Mouse (Mus musculus) neural tube, embryonic 10.5 days (tissue): ENCODE measurements around the gene Il17c.

ENCODE experiments used
- DNase-seq: peaks from one replicate; pipeline ENCODE4 v3.0.0-alpha.2; 2017; ENCODE audit warnings: low spot score; ENCODE audit errors: extremely low spot score

Il17c gene

DNA sequence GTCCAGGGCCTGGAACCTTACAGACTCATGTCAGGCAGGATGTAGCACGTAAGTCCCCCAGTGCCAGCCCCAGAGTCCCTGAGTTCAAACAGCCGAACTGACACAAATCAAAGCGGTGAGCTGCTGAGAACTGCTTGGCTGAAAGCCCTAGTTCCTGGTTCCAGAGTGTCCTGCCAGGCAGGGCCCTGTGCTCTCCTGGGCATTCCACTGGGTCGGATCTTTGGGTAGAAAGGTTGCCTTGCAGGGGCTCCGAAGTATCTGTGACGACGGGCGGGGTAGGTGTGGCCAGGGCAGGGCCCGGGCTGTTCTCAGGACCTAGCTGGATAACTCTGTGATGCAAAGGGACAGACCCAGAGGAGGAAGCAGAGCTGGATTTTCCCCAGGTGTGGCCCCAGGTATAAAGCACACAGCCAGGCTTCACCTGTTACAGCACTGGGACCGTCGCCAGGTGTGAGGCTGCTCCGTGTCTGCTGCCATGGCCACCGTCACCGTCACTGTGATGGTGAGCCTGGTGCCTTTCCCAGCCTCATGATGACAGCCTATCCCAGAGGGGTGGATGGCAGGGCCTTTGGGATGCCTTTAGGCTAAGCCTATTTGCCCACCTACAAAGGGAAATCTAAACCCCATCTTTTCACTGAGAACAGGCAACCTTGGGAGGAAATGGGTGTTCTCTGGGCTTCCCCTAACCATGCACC lies at the start of gene Il17c:
Gene Il17c (plus strand): TSS at position 645 of the 695 bp plus-strand sequence.
- no peak for DNase-seq

DNA sequence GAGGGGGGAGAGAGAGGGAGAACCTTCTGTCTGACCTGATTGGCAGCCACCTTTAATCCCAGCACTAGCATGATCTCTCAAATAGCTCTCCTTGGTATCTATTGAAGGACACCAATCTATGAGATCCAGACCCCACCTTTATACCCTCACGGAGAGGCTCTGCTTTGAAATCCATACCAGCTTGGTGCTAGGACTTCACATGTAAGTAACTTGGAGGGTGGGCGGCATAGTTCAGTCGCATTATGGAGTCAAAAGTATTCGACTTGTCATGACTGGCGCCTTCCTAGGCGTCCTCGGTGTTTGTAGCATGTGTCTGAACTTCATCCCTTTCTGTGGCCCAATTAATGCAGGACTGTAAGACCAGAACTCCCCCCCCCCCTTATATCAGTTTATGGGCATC lies 46.5 kb upstream of the Il17c start:
- DNase-seq: no peak

DNA sequence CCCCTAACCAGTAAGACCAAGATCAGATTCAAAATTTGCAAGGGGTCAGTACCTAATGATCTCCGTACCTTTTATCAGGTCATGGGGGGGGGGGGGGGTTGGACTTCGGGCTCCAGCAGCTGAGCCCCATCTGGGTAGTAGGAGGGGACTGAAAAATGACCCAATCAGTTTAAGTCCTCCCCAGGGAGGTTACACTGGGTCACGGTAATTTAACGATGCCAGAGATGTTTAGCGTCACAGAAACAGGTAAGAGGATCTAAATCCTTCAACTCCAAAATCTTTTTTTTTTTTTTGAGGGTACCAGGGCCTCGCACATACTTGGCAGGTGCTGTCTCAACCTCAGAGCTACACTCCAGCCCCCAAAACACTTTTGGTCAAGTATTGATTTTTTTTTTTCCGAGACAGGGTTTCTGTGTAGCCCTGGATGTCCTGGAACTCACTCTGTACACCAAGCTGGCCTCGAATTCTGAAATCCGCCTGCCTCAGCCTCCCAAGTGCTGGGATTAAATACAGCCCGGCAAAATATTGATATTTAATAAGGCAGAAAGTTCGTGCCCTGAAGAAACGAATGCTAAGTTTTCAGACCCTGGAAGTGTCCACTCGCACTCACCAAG lies 46.0 kb upstream of the Il17c start:
- no peak for DNase-seq

DNA sequence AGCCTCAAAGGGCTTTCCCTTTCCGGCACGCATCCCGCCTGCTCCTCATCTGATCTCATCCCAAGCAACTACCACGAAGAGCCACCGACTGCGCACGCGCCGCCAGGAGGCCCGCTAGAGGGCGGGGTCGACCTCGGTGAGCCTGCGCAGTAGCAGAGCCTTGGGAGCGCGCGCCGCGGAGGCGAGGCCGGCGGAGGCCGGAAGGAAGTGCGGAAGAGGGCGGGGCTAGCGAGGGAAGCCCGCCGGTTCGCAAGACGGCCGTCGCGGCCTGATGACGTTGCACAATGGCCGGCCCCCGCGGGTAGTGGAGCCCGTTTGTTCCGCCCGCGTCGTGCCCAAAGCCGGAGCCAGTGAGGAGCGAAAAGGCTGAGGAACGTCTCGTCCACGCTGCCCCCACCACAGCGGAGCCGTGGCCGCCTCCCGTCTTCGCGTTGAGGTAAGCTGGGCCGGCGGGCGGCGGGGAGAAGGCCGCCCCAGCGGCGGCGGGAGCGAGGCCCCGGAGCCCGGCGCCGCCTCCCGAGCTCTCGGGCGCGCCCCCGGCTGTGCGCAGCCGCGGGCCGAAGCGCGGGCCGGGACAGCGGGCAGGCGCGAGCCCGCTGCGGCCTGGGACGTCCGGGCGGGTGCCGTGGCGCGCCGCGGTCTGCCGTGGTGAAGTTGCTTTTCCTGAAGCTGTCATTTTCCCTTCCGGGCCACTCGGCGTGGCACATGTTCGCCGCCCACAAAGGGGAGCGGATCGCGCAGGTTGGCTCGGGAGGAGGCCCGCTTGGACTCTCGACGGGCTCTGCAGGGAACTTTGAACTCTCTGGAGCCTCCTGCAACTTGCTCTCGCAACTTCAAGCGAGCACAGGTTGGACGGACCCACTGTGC lies 45.2 kb upstream of the Il17c start, which contains the start of gene Zc3h18:
Gene Zc3h18 (plus strand): TSS at position 245 of the 867 bp plus-strand sequence.
- DNase-seq: peak; percentile 100

DNA sequence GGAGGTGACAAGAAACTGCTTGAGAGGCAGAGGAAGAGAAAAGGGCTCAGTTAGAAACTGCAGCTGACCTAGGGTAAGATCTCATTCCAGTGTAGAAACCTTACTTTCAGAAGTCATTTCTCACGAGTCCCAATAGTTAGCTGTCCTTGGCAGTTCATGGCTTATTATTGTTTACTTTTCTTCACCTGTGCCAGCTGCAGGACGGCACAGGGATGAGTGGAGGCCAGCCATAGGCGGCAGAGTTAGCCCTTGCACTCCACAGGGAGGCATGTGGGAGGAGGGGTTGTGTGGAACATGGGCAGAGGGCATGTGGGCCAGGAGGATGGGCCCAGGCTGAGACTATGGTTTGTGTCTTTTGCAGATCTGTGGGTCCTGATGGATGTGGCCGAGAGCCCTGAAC lies 38.8 kb upstream of the Il17c start:
- DNase-seq: no peak

DNA sequence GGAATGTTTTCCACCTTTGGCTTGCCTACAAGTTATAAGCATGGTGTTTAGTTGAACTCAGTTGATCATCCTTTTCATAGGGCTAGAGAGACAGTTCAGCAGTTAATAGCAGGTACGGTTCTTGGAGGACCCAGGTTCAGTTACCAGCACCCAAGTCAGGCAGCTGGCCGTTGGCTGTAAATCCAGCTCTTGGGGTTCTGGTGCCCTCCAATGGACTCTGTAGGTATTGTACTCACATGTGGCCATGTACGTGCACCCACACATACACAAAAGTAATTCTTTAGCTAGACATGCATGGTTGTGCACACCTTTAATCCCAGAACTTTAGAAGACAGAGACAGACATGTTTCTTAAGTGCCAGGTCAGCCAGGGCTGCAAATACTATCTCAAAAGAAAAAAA lies 32.5 kb upstream of the Il17c start:
- no peak for DNase-seq

DNA sequence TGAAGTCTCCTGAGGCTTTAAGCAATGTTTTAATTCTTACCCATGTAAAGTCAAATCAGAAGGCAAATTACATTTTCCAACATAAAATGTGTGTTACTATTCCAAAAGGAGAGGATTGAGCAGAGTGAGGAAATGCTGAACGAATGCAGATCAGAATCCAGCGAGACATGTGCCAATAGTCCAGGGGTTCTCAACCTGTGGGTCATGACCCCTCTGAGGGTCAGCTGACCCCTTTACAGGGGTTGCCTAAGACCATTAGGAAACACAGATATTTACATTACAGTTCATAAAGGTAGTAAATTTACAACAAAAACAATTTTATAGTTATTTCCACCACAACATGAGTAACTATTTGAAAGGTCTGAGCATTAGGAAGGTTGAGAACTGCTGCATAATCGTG lies 31.1 kb upstream of the Il17c start:
- no peak for DNase-seq

DNA sequence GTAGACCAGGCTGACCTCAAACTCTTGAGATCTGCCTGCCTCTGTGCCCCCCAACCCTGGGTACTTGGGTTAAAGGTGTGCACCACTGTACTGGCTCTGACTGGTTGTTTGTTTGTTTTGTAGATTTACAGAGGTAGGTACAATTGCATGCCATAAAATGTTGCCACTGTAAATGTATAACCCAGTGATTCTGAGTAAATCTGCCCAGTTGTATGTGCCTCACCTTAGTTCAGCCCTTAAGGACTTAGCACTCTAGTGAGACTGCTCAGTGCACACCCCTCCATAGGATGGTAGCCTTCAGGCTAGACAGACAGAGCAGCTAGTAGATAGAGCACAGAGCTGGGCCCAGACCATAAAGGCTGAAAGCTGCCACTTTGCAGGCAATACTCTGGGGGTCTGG lies 28.1 kb upstream of the Il17c start:
- no peak for DNase-seq

DNA sequence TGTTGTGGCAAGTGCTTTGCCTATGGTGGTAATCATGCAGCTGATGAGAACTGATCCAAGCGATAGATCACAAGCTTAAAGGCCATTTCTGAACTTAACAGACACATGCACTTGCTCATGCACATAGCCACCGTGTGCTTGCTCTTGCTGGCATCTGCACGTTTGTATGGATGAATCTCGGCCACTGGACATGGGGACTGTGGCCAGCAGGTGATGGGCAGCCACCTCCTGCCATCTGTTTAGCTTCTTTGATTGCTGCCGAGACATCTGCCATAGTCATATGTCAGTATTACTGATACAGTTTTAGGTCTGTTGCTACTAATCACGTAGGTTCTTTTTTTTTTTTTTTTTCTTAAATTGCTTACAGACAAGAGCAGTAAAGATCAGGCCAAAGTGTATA lies 26.5 kb upstream of the Il17c start:
- no peak for DNase-seq

DNA sequence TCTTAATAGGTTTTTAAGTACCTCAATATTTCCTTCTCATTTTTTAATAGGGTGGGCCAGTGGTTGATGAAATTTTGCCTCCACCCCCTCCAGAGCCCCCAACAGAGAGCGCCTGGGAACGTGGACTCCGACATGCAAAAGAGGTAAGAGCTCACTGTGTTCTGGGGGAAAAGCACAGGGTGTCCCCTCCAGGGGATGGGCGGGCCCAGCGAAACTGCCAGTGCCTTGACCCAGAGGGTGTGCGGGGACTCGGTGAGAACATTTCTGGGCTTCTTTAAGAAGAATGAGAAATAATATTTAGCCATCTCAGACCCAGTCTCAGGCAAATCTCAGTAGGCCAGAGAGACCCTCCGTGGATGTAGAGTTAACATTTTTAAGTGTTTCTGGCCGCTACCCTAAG lies 23.6 kb upstream of the Il17c start:
- no peak for DNase-seq

DNA sequence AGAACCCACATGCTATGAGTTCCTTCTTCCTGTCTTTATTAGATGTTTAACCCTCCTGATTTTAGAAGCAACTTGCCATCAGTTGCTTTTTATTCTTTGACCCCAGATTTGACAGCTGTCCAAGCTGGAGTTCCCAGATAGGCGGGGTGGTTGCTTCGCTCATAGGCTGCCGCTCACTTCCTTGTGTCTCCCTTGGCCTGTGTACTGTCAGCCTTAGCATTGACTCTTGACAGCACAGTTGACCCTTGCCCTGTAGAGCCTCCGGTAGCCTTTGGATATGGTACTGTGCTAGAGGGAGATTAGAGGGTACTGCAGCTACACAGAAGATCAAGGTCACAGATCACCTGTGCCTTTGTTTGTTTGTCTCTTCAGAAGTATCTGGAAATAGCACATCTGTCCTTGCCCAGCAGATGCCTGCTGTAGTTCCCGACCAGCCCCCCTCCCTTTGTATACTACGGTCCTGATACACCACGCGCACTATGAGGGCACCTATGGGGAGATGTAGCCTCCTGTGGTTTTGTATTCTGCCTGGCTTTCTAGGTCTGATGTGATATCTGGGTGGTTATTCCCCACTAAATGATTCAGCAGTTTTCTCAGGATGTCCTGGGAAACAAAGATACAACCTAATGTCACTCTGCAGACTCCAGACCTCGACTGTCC lies 16.5 kb upstream of the Il17c start:
- no peak for DNase-seq

DNA sequence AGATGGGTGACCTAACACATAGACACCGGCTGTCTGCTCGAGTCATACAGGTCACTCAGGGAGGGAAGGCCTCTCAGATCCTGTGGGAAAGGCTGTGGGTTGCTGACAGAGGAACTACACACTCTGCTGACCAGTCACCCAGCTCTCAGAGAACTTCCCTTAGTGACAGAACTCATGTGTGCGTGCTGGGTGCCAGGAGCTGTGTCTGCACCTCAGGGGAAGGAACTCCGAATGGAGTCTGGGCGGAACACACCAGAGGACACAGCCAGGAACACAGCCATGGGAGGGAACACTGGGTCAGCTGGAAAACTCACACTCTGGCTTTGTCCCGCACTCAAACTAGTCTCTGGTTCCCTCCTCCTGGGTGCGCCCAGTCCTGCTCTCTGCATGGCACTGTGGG lies 14.1 kb upstream of the Il17c start:
- no peak for DNase-seq

DNA sequence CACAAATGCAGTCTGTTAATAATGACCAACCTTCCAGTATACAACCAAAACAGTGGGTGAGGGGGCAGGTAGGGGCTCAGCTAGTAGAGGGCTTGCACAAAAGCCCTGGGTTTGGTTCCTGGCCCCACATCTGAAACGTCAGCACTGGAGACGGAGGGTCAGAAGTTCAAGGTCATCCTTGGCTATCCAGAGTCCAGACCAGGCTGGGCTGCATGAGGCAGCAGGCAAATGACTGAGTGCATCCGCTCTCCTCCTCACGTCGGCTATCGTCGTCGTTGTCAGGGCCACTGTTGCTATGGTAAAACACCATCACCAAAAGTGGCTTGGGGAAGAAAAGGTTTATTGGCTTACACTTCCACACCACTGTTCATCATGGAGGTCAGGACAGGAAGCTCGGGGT lies 7.5 kb upstream of the Il17c start:
- no peak for DNase-seq

DNA sequence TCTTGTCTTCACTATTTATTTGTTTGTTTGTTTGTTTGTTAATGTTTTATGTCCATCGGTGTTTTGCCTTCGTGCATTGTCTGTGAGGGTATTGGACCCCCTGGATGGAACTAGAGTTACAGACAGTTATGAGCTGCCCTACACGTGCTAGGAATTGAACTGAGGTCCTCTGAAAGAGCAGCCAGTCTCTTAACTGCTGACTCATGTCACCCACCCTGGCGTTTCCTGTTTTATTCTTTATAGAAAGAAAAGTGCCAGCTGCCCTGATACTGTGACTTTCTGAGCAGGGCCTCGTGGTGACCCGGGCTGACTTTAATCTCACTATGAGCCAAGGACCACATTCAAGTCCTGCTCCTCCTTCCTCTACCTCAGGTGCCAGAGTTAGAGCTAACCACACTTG lies 6.3 kb upstream of the Il17c start:
- DNase-seq: no peak

DNA sequence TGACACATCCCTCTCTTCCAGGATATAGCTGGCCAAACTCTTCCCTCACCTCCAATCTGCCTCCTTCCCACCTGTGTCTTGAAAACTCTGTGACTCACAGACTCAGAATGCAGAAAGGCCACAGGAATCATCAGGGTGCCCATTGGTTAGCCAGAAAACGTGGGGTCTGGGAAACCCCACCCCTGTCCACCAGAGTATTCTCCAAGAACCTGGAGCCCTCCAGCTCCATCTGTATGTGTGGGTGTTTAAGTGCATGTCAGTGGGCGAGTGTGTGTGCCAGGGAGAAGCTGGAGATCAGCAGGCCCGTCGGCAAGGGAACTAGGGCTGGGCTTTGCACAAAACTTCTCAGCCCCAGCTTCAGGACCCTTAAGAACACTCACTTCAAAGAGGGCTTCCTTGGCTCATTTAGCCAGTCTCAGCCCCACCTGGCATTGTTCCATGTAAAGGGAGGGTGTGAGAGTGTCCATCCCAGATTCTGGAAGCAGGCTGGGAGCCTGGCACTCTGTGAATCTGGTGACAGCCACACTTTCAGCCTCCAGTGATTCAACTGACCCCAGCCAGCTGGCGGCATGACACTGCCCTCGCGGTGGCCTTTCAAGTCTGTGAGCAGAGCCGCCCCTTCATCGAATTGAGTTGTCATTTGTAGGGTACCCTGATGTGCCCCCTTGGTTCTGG lies 1.8 kb upstream of the Il17c start:
- DNase-seq: no peak

DNA sequence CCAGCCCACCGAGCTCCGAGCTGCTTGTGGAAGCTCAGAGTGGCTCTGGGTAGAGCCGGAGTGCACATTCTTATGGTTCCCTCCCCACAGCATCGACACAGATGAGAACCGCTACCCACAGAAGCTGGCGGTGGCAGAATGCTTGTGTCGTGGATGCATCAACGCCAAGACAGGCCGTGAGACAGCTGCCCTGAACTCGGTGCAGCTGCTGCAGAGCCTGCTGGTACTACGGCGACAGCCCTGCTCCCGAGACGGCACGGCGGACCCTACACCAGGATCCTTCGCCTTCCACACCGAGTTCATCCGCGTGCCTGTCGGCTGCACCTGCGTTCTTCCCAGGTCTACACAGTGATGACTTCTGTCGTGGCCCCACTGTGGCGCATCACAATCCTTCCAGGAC lies 1.4 kb downstream of the Il17c start:
- DNase-seq: no peak

DNA sequence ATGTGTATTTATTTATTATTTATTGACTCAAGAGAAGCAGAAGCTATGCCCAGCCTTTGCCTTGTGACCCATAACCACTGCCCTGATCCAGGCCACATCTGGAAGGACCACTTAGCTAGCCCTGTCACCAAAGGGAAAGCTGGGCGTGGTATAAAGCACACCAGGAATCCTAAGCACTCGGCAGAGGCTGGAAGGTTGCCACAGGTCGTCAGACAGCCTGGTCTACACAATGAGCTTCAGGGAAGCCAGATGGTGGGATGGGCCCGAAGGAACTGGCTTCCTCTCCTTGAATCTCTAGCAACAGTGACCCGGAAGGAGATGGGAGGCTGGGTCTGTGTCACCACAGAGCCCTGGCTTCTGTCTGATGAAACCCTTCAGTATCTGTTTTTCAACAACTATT lies 1.8 kb downstream of the Il17c start:
- DNase-seq: no peak

DNA sequence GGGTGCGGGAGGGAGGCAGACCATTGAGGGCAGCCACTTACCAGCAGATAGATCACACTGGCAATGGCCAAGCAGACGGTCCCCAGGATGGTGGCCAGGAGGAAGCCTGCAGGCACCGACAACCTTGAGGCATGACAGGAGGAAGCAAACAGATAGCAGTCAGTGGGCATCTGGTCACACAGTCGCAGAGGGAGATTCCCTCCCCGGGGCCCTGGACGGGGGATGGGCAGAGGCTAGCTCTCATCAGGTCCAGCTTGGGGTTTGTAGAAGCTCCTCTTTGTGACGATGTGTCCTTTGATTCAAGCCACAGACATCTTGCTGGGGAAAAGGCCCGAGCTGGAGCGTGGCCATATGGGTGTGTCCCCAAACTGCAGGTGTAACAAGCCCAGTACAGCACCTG lies 4.3 kb downstream of the Il17c start:
- DNase-seq: no peak

DNA sequence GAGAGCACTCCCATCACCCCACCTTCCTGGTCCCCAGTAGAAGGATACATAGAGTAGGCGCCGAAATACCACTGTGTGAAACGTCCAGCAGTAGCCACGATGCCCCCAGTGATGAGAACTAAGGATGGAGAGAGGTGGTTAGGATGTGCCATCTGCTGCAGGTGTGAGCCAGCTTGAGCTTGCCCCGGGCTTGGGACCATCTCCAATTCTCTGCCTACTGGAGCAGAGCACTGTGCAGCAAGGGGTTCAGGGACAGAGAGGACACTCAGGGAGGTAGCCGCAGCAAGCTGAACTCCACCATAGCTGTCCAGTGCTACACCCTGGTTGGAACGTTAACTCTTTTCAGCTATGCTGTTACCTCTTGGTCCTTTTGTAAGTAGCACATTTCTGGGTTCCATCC lies 5.8 kb downstream of the Il17c start:
- no peak for DNase-seq

DNA sequence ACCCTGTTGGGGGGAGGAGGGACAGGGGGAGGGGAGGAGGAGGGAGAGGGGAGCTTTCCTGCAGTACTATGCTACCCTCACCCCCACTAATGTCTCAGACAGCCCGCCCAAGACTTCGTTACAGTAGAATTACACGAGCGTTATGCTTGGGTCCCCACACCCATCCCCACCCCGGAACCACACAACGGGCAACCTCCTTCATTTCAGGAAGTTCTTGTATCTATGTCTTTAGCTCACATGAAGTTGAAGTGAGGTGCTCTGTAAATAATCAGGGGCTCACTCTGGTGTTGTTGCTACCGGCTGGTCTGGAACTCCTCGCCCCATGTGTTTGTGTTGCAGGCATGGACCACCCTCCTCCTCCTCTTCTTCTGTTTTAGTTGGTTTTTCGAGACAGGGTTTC lies 6.3 kb downstream of the Il17c start:
- DNase-seq: no peak

DNA sequence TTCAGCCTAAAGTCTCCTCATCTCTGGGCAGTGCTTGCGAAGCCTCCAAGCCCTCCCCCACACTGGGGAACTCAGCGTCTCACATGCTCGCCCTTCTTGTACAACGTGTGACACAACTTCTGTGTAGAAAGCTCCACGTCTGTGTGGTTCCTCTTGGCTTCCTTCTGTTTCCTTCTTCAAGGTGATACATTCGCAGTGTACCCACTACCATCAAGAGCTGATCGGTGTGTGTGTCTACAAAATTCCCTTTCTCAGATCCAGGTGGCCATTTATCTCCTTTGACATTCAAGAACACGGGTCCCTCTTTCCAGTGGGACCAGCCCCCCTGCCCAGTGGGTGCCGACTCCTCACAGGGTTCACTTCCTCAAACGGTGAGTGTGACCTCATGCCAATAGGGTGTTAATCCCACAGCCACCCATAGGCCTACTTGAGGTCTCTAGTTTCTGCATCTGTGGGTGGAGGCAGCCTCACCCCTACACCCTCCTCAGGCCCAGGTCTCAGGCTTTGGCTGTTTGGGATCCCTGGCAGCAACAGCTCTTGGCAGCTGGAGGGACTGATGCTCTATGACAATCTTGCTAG lies 8.3 kb downstream of the Il17c start:
- no peak for DNase-seq
